Mouse (Mus musculus): ENCODE data around the gene Scoc. TPM values are rescaled to one million over a fixed set of nuclear protein-coding genes. Genes with fewer than 3 reads are reported as not detected.

Scoc gene
- polyA plus RNA-seq, 1 experiment from 2014 or later, result 139 TPM

GRCm38 (mm10) chr8:83392521-83392920, 65.7 kb downstream of the Scoc start:
- Histone ChIP-seq H3K4me2 (ENCODE audit: low read length) (no peak overlapping the region), H3K9me3 (replicated peaks; ENCODE audit: low read length) (no peaks in the 10 kb centered on the region), H3K36me3 (ENCODE audit: insufficient read depth, low read length) (no peaks in the 10 kb centered on the region), H3K4me1 (replicated peaks; ENCODE audit: insufficient read depth, low read length) (no peaks in the 10 kb centered on the region), H3K4me3 (replicated peaks; ENCODE audit: low read depth, low read length) (no peak overlapping the region), H3K27me3 (ENCODE audit: insufficient read depth, low read length) (peaks cover 12% of the 10 kb centered on the region), H3K9ac (ENCODE audit: low read depth, low read length) (no peak overlapping the region), H3K27ac (no peak overlapping the region)
- no peak for ATAC-seq (replicated peaks; ENCODE audit: low FRiP score, low read depth)
- WGBS, result 75% methylated on average over 1 of the region's 1 CpGs
- TF ChIP-seq CTCF (IDR thresholded peaks at IDR 0.05; ENCODE audit: low read depth), result no peak
- no peak for DNase-seq (ENCODE audit: low spot score)

GRCm38 (mm10) chr8:83390006-83390701, 68.0 kb downstream of the Scoc start:
- Histone ChIP-seq H3K4me1 (replicated peaks; ENCODE audit: insufficient read depth, low read length) (no peaks in the 10 kb centered on the region), H3K4me3 (replicated peaks; ENCODE audit: low read depth, low read length) (peak overlapping the region; percentile 29), H3K36me3 (ENCODE audit: insufficient read depth, low read length) (no peaks in the 10 kb centered on the region), H3K9ac (ENCODE audit: low read depth, low read length) (no peak overlapping the region), H3K27me3 (ENCODE audit: insufficient read depth, low read length) (peaks cover 12% of the 10 kb centered on the region), H3K27ac (no peak overlapping the region), H3K9me3 (replicated peaks; ENCODE audit: low read length) (no peaks in the 10 kb centered on the region), H3K4me2 (ENCODE audit: low read length) (peak overlapping the region; percentile 59)
- WGBS, result 10% methylated on average over 14 of the region's 14 CpGs
- no peak for ATAC-seq (replicated peaks; ENCODE audit: low FRiP score, low read depth)
- DNase-seq (ENCODE audit: low spot score), result no peak
- TF ChIP-seq CTCF (IDR thresholded peaks at IDR 0.05; ENCODE audit: low read depth), result no peak

- H3K4me1 ChIP-seq (replicated peaks; ENCODE audit: insufficient read depth, low read length), result no peaks in the 10 kb centered on the region
- no peaks in the 10 kb centered on the region for H3K36me3 ChIP-seq (ENCODE audit: insufficient read depth, low read length)
- H3K9me3 ChIP-seq (replicated peaks; ENCODE audit: low read length), result no peaks in the 10 kb centered on the region
- no peak within 1 kb of the TSS for H3K27ac ChIP-seq
- no peak for TF ChIP-seq CTCF (IDR thresholded peaks at IDR 0.05; ENCODE audit: low read depth)
- 4% methylated on average over 41 of the region's 41 CpGs for WGBS
- no peak; the same call in 1 of the 2 replicates for ATAC-seq (replicated peaks; ENCODE audit: low FRiP score, low read depth)
- peak; percentile 64 for DNase-seq (ENCODE audit: low spot score)
- H3K27me3 ChIP-seq (ENCODE audit: insufficient read depth, low read length), result peaks cover 12% of the 10 kb centered on the region
- peak within 1 kb of the TSS; percentile 29 for H3K4me3 ChIP-seq (replicated peaks; ENCODE audit: low read depth, low read length)
- no peak within 1 kb of the TSS for H3K9ac ChIP-seq (ENCODE audit: low read depth, low read length)
- H3K4me2 ChIP-seq (ENCODE audit: low read length), result peak within 1 kb of the TSS; percentile 59
Measured at GRCm38 (mm10) chr8:83389316-83390005, 68.7 kb downstream of the Scoc start, which contains the start of gene Clgn. TSS of gene Clgn (plus strand) at chr8:83389867.

GRCm38 (mm10) chr8:83382850-83383249, 75.3 kb downstream of the Scoc start:
- WGBS, result 25% methylated on average over 2 of the region's 2 CpGs
- no peaks in the 10 kb centered on the region for H3K4me1 ChIP-seq (replicated peaks; ENCODE audit: insufficient read depth, low read length)
- no peaks in the 10 kb centered on the region for H3K27me3 ChIP-seq (ENCODE audit: insufficient read depth, low read length)
- no peak overlapping the region for H3K9ac ChIP-seq (ENCODE audit: low read depth, low read length)
- H3K4me3 ChIP-seq (replicated peaks; ENCODE audit: low read depth, low read length), result no peak overlapping the region
- H3K9me3 ChIP-seq (replicated peaks; ENCODE audit: low read length), result no peaks in the 10 kb centered on the region
- H3K36me3 ChIP-seq (ENCODE audit: insufficient read depth, low read length), result no peaks in the 10 kb centered on the region
- TF ChIP-seq CTCF (IDR thresholded peaks at IDR 0.05; ENCODE audit: low read depth), result no peak
- DNase-seq (ENCODE audit: low spot score), result no peak
- H3K27ac ChIP-seq, result no peak overlapping the region
- no peak overlapping the region for H3K4me2 ChIP-seq (ENCODE audit: low read length)
- no peak for ATAC-seq (replicated peaks; ENCODE audit: low FRiP score, low read depth)

- ATAC-seq (replicated peaks; ENCODE audit: low FRiP score, low read depth) (no peak), DNase-seq (ENCODE audit: low spot score) (no peak)
- Histone ChIP-seq H3K9ac (ENCODE audit: low read depth, low read length) (no peak overlapping the region), H3K36me3 (ENCODE audit: insufficient read depth, low read length) (no peaks in the 10 kb centered on the region), H3K4me3 (replicated peaks; ENCODE audit: low read depth, low read length) (no peak overlapping the region), H3K27me3 (ENCODE audit: insufficient read depth, low read length) (no peaks in the 10 kb centered on the region), H3K27ac (no peak overlapping the region), H3K4me2 (ENCODE audit: low read length) (no peak overlapping the region), H3K9me3 (replicated peaks; ENCODE audit: low read length) (no peaks in the 10 kb centered on the region), H3K4me1 (replicated peaks; ENCODE audit: insufficient read depth, low read length) (no peaks in the 10 kb centered on the region)
- 81% methylated on average over 2 of the region's 2 CpGs for WGBS
- no peak for TF ChIP-seq CTCF (IDR thresholded peaks at IDR 0.05; ENCODE audit: low read depth)
Measured at GRCm38 (mm10) chr8:83381016-83381415, 77.2 kb downstream of the Scoc start.

- Histone ChIP-seq H3K4me1 (replicated peaks; ENCODE audit: insufficient read depth, low read length) (no peaks in the 10 kb centered on the region), H3K36me3 (ENCODE audit: insufficient read depth, low read length) (no peaks in the 10 kb centered on the region), H3K27ac (no peak overlapping the region), H3K9me3 (replicated peaks; ENCODE audit: low read length) (no peaks in the 10 kb centered on the region), H3K4me2 (ENCODE audit: low read length) (no peak overlapping the region), H3K4me3 (replicated peaks; ENCODE audit: low read depth, low read length) (no peak overlapping the region), H3K27me3 (ENCODE audit: insufficient read depth, low read length) (no peaks in the 10 kb centered on the region), H3K9ac (ENCODE audit: low read depth, low read length) (no peak overlapping the region)
- no peak for TF ChIP-seq CTCF (IDR thresholded peaks at IDR 0.05; ENCODE audit: low read depth)
- ATAC-seq (replicated peaks; ENCODE audit: low FRiP score, low read depth) (no peak), DNase-seq (ENCODE audit: low spot score) (no peak)
- 66% methylated on average over 4 of the region's 4 CpGs for WGBS
Measured at GRCm38 (mm10) chr8:83380141-83380540, 78.0 kb downstream of the Scoc start.

Other genes with a start within 250 kb of the Scoc start
- 0.07 TPM in 1 of 2 replicates, not detected in the other for gene Ucp1, start 168.0 kb downstream of the Scoc start, polyA plus RNA-seq (2015; fragmentation: Nextera tagmentation; extraction: Ambion mirVana)
- 10.4 and 10.9 TPM in 2 replicates for gene Elmod2, start 125.9 kb downstream of the Scoc start, polyA plus RNA-seq (2015; fragmentation: Nextera tagmentation; extraction: Ambion mirVana)
- not detected in 2 replicates for gene Mgat4d, start 109.9 kb downstream of the Scoc start, polyA plus RNA-seq (2015; fragmentation: Nextera tagmentation; extraction: Ambion mirVana)
- gene Clgn, start 68.5 kb downstream of the Scoc start, polyA plus RNA-seq (2015; fragmentation: Nextera tagmentation; extraction: Ambion mirVana), result 0.03 and 0.05 TPM in 2 replicates
- not detected in 2 replicates for gene Olfr370, start 77.4 kb upstream of the Scoc start, polyA plus RNA-seq (2015; fragmentation: Nextera tagmentation; extraction: Ambion mirVana)
- gene Ndufb7, start 108.3 kb upstream of the Scoc start, polyA plus RNA-seq (2015; fragmentation: Nextera tagmentation; extraction: Ambion mirVana), result 502 and 515 TPM in 2 replicates
- gene Tecr, start 149.6 kb upstream of the Scoc start, polyA plus RNA-seq (2015; fragmentation: Nextera tagmentation; extraction: Ambion mirVana), result 560 and 574 TPM in 2 replicates
- 30.2 and 35.3 TPM in 2 replicates for gene Dnajb1, start 149.8 kb upstream of the Scoc start, polyA plus RNA-seq (2015; fragmentation: Nextera tagmentation; extraction: Ambion mirVana)
- gene Gipc1, start 194.3 kb upstream of the Scoc start, polyA plus RNA-seq (2015; fragmentation: Nextera tagmentation; extraction: Ambion mirVana), result 197 and 212 TPM in 2 replicates
- 9.4 and 9.8 TPM in 2 replicates for gene Ptger1, start 208.3 kb upstream of the Scoc start, polyA plus RNA-seq (2015; fragmentation: Nextera tagmentation; extraction: Ambion mirVana)
- gene Pkn1, start 240.8 kb upstream of the Scoc start, polyA plus RNA-seq (2015; fragmentation: Nextera tagmentation; extraction: Ambion mirVana), result 31.0 and 33.2 TPM in 2 replicates

Data from kidney, postnatal 0 days (tissue).